Mouse (Mus musculus) retina, embryonic 14.5 days (tissue): ENCODE results near the gene Ppp1r3d.

Experiments used
- DNase-seq: peaks from one replicate; pipeline ENCODE4 v3.0.0-alpha.2; 2015; ENCODE audit warnings: low spot score

Ppp1r3d gene

GRCm38 (mm10) chr2:178414261-178415149 lies at the start of gene Ppp1r3d, which contains the start of gene Fam217b:
Gene Ppp1r3d, minus strand, starts transcription at chr2:178414472.
Gene Fam217b, plus strand, starts transcription at chr2:178414524.
- DNase-seq = peak; percentile 60

- DNase-seq = no peak
Measured at GRCm38 (mm10) chr2:178460353-178460752, 46.1 kb upstream of the Ppp1r3d start.

DNA sequence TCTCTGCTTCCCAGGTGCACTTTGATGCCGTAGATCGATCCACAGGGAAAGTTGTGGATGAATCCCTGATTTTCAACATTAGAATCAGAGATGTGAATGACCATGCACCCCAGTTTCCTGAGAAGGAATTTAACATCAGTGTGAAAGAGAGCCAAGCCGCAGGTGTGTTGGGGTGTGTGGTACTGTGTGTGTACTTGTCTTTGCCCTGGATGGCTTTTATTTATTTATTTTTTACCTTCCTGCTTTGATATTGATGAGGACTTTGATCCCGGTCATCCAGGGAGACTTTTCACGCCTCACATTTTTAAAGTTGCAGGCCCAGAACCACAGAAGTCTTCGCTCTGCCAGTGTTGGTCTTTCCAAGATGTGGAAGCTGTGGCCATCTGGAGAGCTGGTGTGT lies 43.1 kb upstream of the Ppp1r3d start:
- no peak for DNase-seq

DNA sequence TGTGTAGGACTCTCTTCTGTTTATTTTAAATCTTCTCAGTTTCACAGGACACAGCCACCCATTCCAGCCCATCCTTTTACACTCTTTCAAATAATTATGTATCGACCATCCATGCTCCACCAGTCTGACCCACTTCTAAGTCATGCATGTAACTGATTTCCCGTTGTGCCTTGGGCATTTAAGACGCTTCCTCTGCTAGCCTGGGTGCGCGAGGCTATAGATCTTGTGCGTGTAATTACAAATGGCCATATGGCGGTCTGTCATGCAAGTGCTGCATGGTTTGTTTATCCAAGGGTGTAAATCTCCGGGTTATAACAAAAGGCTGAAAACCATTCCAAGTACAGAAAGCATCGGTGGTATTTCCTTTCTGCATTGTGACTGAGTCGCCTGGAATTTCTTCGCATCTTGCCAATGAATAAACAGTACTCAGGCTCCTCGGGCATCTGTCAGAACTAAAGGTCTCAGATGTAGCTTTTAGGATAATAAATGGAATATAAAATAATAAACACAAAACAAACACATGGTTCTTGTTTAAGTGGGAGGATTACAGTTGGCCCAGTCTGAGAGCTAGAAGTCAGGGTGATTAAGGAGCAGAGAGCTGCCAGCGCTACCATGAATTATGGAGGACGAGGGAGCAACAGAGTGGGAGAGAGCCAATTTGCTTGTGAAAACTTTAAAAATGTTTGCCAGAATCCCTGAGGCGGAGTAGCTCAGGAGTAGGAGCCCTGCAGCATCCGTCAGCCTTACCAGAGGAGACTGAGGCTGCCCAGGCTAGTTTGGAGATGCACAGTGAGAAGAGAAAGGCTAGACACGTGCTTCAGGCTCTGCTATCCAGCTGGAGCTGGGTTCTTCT lies 40.6 kb upstream of the Ppp1r3d start:
- peak; percentile 55 for DNase-seq

GRCm38 (mm10) chr2:178450961-178451360 lies 36.7 kb upstream of the Ppp1r3d start:
- DNase-seq = no peak

- no peak for DNase-seq
Measured at GRCm38 (mm10) chr2:178450236-178450635, 36.0 kb upstream of the Ppp1r3d start.

DNA sequence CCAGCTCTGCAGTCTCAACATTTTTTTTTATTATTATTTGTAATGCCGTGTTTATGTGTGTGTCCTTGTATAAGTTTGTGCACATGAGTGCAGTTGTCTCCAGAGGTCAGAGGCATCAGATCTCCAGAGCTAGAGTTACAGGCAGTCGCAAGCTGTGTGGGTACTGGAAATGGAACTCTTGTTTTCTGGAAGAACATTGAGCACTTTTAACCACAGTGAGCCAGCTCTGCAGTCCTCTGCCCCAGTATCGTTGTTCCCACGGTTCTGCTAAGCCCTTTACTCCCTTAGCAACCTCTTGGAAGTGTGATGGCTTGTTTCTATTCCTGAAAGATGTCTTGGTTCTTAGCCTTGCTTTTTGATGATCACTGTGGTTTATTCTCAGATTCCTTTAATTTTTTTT lies 35.1 kb upstream of the Ppp1r3d start:
- DNase-seq = no peak

- no peak for DNase-seq
Measured at GRCm38 (mm10) chr2:178437311-178437710, 23.0 kb upstream of the Ppp1r3d start.

DNA sequence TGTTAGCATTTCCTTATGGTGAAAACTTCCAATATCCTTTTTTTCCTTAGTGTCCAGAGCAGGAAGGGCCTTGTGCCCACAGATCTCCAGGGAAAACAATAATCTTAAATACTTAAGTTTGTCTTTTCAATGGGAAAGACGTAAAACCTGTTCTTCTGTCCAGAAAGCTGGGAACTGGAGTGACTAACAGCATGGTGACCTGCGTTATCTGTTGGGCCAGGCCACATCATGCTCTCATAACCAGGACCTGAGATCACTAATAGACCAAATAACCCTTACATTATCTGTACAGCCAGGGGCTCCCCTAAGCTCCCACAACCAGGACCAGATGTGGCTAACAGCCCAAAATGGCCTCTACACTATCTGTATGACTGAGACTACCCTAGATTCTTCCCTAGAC lies 19.6 kb upstream of the Ppp1r3d start:
- no peak for DNase-seq

GRCm38 (mm10) chr2:178433495-178433894 lies 19.2 kb upstream of the Ppp1r3d start:
- DNase-seq = no peak

- DNase-seq = no peak
Measured at GRCm38 (mm10) chr2:178430231-178430630, 16.0 kb upstream of the Ppp1r3d start, which contains the start of gene Cdh26. Gene Cdh26, plus strand, starts transcription at chr2:178430531.

GRCm38 (mm10) chr2:178429426-178429825 lies 15.2 kb upstream of the Ppp1r3d start:
- no peak for DNase-seq

- DNase-seq = no peak
Measured at GRCm38 (mm10) chr2:178428676-178429075, 14.4 kb upstream of the Ppp1r3d start.

DNA sequence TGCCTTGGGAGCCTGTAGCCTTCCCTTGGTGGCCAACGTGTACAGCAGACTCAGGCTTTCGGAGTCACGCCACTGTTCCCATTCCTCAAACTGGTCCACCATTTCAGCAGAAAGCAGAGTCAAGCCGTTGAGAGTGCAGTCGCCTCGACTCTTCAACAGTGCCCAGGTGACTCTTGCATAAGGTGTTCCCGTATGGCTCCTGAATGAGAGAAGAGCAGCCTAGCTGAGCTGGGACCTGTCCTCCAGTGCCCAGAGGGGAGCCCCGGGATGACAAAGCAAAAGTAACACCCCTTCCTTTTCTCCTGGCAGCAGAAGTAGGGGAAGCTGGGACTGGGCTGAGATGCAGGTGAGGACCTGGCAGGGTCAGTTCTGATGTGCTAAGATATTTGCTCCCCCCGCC lies 13.9 kb upstream of the Ppp1r3d start:
- DNase-seq = no peak

DNA sequence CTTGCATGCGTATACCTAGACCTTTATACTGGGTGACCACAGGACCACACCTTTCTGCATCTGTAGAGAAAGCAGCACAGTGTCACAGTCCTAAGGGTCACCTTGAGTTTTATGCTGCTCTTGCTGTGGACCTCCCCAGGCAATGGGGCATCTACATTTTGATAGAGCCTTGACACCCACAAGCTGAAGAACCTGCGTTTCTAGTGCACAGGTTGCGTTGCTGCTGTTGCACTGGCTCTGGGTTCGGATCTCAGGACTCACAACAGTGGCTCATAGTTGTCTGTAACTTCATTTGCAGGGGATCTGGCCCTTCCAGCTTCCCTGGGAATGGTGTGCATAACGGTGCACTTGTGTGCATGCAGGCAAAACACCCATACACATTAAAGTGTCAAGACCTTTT lies 12.9 kb upstream of the Ppp1r3d start:
- DNase-seq = no peak

GRCm38 (mm10) chr2:178426229-178426628 lies 12.0 kb upstream of the Ppp1r3d start:
- DNase-seq = peak; percentile 69

DNA sequence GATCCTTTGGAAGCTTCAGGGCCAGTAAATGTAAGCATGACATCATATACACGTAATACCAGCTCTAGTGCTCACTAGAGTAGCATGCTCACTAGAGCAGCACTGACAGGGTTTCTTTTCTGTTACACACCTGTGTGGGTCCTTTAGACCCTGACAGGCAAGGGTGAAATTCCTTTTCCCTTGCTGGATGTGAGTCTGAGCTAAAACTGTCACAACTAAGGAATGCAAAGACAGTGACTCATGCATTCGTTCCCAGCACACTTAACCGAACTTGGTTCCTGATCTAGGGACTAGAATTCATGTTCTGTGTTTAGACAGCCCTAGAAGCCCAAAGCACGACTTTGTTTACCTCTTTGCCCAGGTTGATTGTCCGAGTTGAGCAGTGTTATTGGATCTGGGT lies 9.0 kb upstream of the Ppp1r3d start:
- no peak for DNase-seq

GRCm38 (mm10) chr2:178422186-178422585 lies 7.9 kb upstream of the Ppp1r3d start:
- DNase-seq = no peak

- DNase-seq = no peak
Measured at GRCm38 (mm10) chr2:178421603-178422002, 7.3 kb upstream of the Ppp1r3d start.

- DNase-seq = no peak
Measured at GRCm38 (mm10) chr2:178420576-178420975, 6.3 kb upstream of the Ppp1r3d start.

- no peak for DNase-seq
Measured at GRCm38 (mm10) chr2:178416970-178417369, 2.7 kb upstream of the Ppp1r3d start.

DNA sequence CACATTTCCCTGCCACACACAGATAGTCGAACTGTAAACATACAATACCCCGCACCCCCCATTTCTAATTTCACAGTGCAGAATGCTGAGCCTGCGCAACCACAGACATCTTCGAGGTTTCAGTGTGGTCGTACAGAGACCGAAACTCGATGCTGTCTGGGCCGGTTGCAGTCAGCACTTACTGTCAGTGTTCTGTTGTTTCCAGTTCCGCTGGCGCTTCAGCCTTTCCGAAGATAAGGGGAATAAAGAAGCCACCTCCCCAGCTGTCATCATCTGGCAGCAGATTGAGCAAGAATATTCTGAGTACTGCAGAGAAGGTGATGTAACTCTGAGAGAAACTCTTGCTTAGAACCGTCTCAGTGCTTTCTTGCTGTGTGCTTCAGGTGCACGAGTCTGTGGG lies 2.2 kb upstream of the Ppp1r3d start:
- DNase-seq = no peak

GRCm38 (mm10) chr2:178415150-178415448 lies 827 bp upstream of the Ppp1r3d start:
- peak; percentile 31 for DNase-seq
